Mouse (Mus musculus) forebrain, embryonic 10.5 days (tissue): ENCODE results near the gene Ssc5d. TPM values are rescaled to one million over a fixed set of nuclear protein-coding genes. Genes with fewer than 3 reads are reported as not detected.

Experiments
- DNase-seq: peaks from one replicate; pipeline ENCODE4 v3.0.0-alpha.2; 2017; ENCODE audit warnings: low spot score; ENCODE audit errors: extremely low spot score
- H3K27ac ChIP-seq: fragments of 300-500 bp; sonication (generic); 2 replicates; pipeline ENCODE4 v1.5.1; 2016; ENCODE audit warnings: mild to moderate bottlenecking
- H3K27me3 ChIP-seq: fragments of 300-500 bp; sonication (generic); 2 replicates; pipeline ENCODE4 v1.6.1; 2016; ENCODE audit warnings: mild to moderate bottlenecking; ENCODE audit not compliant: poor library complexity, severe bottlenecking
- H3K36me3 ChIP-seq: fragments of 300-500 bp; sonication (generic); replicated peaks from 2 replicates; pipeline ENCODE4 v1.6.1; 2016; ENCODE audit warnings: mild to moderate bottlenecking, moderate library complexity
- H3K4me1 ChIP-seq: fragments of 300-500 bp; sonication (generic); 2 replicates; pipeline ENCODE4 v1.6.1; 2016
- H3K4me3 ChIP-seq: fragments of 300-500 bp; sonication (generic); 2 replicates; pipeline ENCODE4 v1.5.1; 2016; ENCODE audit warnings: mild to moderate bottlenecking, moderate library complexity
- H3K9me3 ChIP-seq: fragments of 300-500 bp; sonication (generic); 2 replicates; pipeline ENCODE4 v1.6.1; 2016; ENCODE audit warnings: mild to moderate bottlenecking, moderate library complexity
- WGBS: fragments of 180-500 bp; shearing (Covaris S2); methylation state at CpG from one replicate; pipeline ENCODE4 v1.1.7; 2016; 5-methylcytosine and 5-hydroxymethylcytosine counted together
- polyA plus RNA-seq: library from polyadenylated mRNA; unstranded; fragments of >200 nt; fragmentation: Nextera tagmentation; extraction: Ambion mirVana; gene quantifications from 2 replicates; pipeline ENCODE4 v1.2.1, GENCODE M21; 2016

The Ssc5d gene
- polyA plus RNA-seq, 1 experiment from 2014 or later, result 1.2 TPM

GRCm38 (mm10) chr7:4906466-4906950, 19.1 kb upstream of the Ssc5d start, which contains the start of gene Gm36210:
Gene Gm36210 (minus strand): TSS chr7:4906516.
- peaks cover 18% of the 10 kb centered on the region for H3K27me3 ChIP-seq

GRCm38 (mm10) chr7:4911561-4911960, 14.0 kb upstream of the Ssc5d start:
- Histone ChIP-seq H3K27me3 (peaks cover 18% of the 10 kb centered on the region), H3K27ac (no peak overlapping the region), H3K4me3 (no peak overlapping the region), H3K36me3 (no peaks in the 10 kb centered on the region), H3K9me3 (no peaks in the 10 kb centered on the region), H3K4me1 (peaks cover 30% of the 10 kb centered on the region)
- 39% methylated on average over 9 of the region's 9 CpGs for WGBS
- DNase-seq, result peak; percentile 68

More at GRCm38 (mm10) chr7:4906466-4906950, 19.1 kb upstream of the Ssc5d start, which contains the start of gene Gm36210:
- peaks cover 3% of the 10 kb centered on the region; the same call in 1 of the 2 replicates for H3K9me3 ChIP-seq
- DNase-seq, result no peak
- peak within 1 kb of the TSS; percentile 16; the same call in 1 of the 2 replicates for H3K4me3 ChIP-seq
- no peaks in the 10 kb centered on the region for H3K36me3 ChIP-seq
- H3K27ac ChIP-seq, result peak within 1 kb of the TSS; percentile 74
- peaks cover 20% of the 10 kb centered on the region for H3K4me1 ChIP-seq
- WGBS, result 33% methylated on average over 10 of the region's 10 CpGs

GRCm38 (mm10) chr7:4912248-4912647, 13.3 kb upstream of the Ssc5d start:
- H3K27me3 ChIP-seq, result peaks cover 12% of the 10 kb centered on the region
- DNase-seq, result no peak
- 71% methylated on average over 5 of the region's 5 CpGs for WGBS
- H3K36me3 ChIP-seq, result peaks cover 1% of the 10 kb centered on the region
- no peaks in the 10 kb centered on the region for H3K9me3 ChIP-seq
- no peak overlapping the region for H3K27ac ChIP-seq
- H3K4me3 ChIP-seq, result no peak overlapping the region
- peaks cover 29% of the 10 kb centered on the region for H3K4me1 ChIP-seq

GRCm38 (mm10) chr7:4915007-4915665, 10.4 kb upstream of the Ssc5d start, which contains the start of gene Zfp628:
Gene Zfp628 (plus strand): TSS chr7:4915217.
- Histone ChIP-seq H3K9me3 (no peaks in the 10 kb centered on the region; the same call in 1 of the 2 replicates), H3K4me3 (peak within 1 kb of the TSS; percentile 79), H3K27ac (peak within 1 kb of the TSS; percentile 100), H3K27me3 (no peaks in the 10 kb centered on the region; the same call in 1 of the 2 replicates), H3K36me3 (peaks cover 30% of the 10 kb centered on the region), H3K4me1 (peaks cover 30% of the 10 kb centered on the region)
- WGBS, result under 1% methylated on average over 56 of the region's 56 CpGs
- peak; percentile 93 for DNase-seq

- Histone ChIP-seq H3K4me3 (peak overlapping the region; percentile 79), H3K27ac (peak overlapping the region; percentile 100), H3K36me3 (peaks cover 37% of the 10 kb centered on the region), H3K9me3 (no peaks in the 10 kb centered on the region; the same call in 1 of the 2 replicates), H3K4me1 (peaks cover 37% of the 10 kb centered on the region), H3K27me3 (no peaks in the 10 kb centered on the region)
- 29% methylated on average over 14 of the region's 14 CpGs for WGBS
- no peak for DNase-seq
Observed at GRCm38 (mm10) chr7:4915669-4916416, 9.7 kb upstream of the Ssc5d start.

GRCm38 (mm10) chr7:4917494-4917893, 8.1 kb upstream of the Ssc5d start:
- no peak for DNase-seq
- Histone ChIP-seq H3K36me3 (peaks cover 47% of the 10 kb centered on the region), H3K4me1 (peaks cover 53% of the 10 kb centered on the region), H3K9me3 (no peaks in the 10 kb centered on the region; the same call in 1 of the 2 replicates), H3K27me3 (no peaks in the 10 kb centered on the region), H3K4me3 (no peak overlapping the region), H3K27ac (no peak overlapping the region)
- WGBS, result 91% methylated on average over 2 of the region's 2 CpGs

GRCm38 (mm10) chr7:4918681-4919080, 6.9 kb upstream of the Ssc5d start:
- 89% methylated on average over 15 of the region's 15 CpGs for WGBS
- H3K27ac ChIP-seq, result no peak overlapping the region
- peaks cover 65% of the 10 kb centered on the region for H3K4me1 ChIP-seq
- peaks cover 47% of the 10 kb centered on the region for H3K36me3 ChIP-seq
- no peaks in the 10 kb centered on the region; the same call in 1 of the 2 replicates for H3K9me3 ChIP-seq
- DNase-seq, result no peak
- H3K4me3 ChIP-seq, result no peak overlapping the region
- no peaks in the 10 kb centered on the region for H3K27me3 ChIP-seq

GRCm38 (mm10) chr7:4919096-4919495, 6.5 kb upstream of the Ssc5d start:
- no peak for DNase-seq
- 85% methylated on average over 21 of the region's 21 CpGs for WGBS
- Histone ChIP-seq H3K36me3 (peaks cover 47% of the 10 kb centered on the region), H3K27me3 (no peaks in the 10 kb centered on the region), H3K4me3 (no peak overlapping the region), H3K4me1 (peaks cover 69% of the 10 kb centered on the region), H3K27ac (no peak overlapping the region), H3K9me3 (peaks cover 4% of the 10 kb centered on the region; the same call in 1 of the 2 replicates)

- H3K27ac ChIP-seq, result no peak overlapping the region
- no peak overlapping the region for H3K4me3 ChIP-seq
- peaks cover 69% of the 10 kb centered on the region for H3K4me1 ChIP-seq
- H3K27me3 ChIP-seq, result no peaks in the 10 kb centered on the region
- WGBS, result 90% methylated on average over 21 of the region's 21 CpGs
- DNase-seq, result no peak
- peaks cover 4% of the 10 kb centered on the region; the same call in 1 of the 2 replicates for H3K9me3 ChIP-seq
- H3K36me3 ChIP-seq, result peaks cover 47% of the 10 kb centered on the region
Observed at GRCm38 (mm10) chr7:4919971-4920370, 5.6 kb upstream of the Ssc5d start.

GRCm38 (mm10) chr7:4920496-4920895, 5.1 kb upstream of the Ssc5d start:
- no peak for DNase-seq
- 86% methylated on average over 19 of the region's 19 CpGs for WGBS
- Histone ChIP-seq H3K27ac (peak overlapping the region; percentile 92), H3K27me3 (no peaks in the 10 kb centered on the region), H3K36me3 (peaks cover 47% of the 10 kb centered on the region), H3K4me1 (peaks cover 74% of the 10 kb centered on the region), H3K9me3 (peaks cover 4% of the 10 kb centered on the region; the same call in 1 of the 2 replicates), H3K4me3 (no peak overlapping the region)

- no peaks in the 10 kb centered on the region for H3K27me3 ChIP-seq
- H3K27ac ChIP-seq, result peak overlapping the region; percentile 92
- DNase-seq, result no peak
- H3K36me3 ChIP-seq, result peaks cover 47% of the 10 kb centered on the region
- H3K4me1 ChIP-seq, result peaks cover 75% of the 10 kb centered on the region
- WGBS, result 68% methylated on average over 23 of the region's 23 CpGs
- H3K4me3 ChIP-seq, result peak overlapping the region; percentile 53; the same call in 1 of the 2 replicates
- peaks cover 4% of the 10 kb centered on the region; the same call in 1 of the 2 replicates for H3K9me3 ChIP-seq
Observed at GRCm38 (mm10) chr7:4920976-4921823, 4.4 kb upstream of the Ssc5d start.
